Mouse (Mus musculus) stomach, embryonic 14.5 days (tissue): Measurements from ENCODE around the gene Ubqln3. TPM values are rescaled to one million over a fixed set of nuclear protein-coding genes. Genes with fewer than 3 reads are reported as not detected.

Experiments
- ATAC-seq: fragments of 200-750 bp; cut with Nextera tagmentation; 2 replicates; pipeline ENCODE4 v1.8.0; 2017; ENCODE audit warnings: low read depth, moderate TSS enrichment; ENCODE audit not compliant: insufficient number of reproducible peaks, insufficient read depth, low FRiP score
- H3K27ac ChIP-seq: fragments of 300-500 bp; sonication (generic); 2 replicates; pipeline ENCODE4 v1.5.1; 2014; ENCODE audit warnings: mild to moderate bottlenecking, low read length, moderate library complexity, mixed read lengths
- H3K27me3 ChIP-seq: fragments of 300-500 bp; sonication (generic); 2 replicates; pipeline ENCODE4 v1.6.1; 2014; ENCODE audit warnings: low read length, control low read depth, mixed read lengths; ENCODE audit not compliant: control insufficient read depth, insufficient read depth
- H3K36me3 ChIP-seq: fragments of 300-500 bp; sonication (generic); 2 replicates; pipeline ENCODE4 v1.6.1; 2014; ENCODE audit warnings: mild to moderate bottlenecking, control low read depth, low read length, moderate library complexity, mixed read lengths; ENCODE audit not compliant: control insufficient read depth, insufficient read depth
- H3K4me1 ChIP-seq: fragments of 300-500 bp; sonication (generic); 2 replicates; pipeline ENCODE4 v1.6.1; 2014; ENCODE audit warnings: low read length, control low read depth, mixed read lengths; ENCODE audit not compliant: control insufficient read depth, insufficient read depth
- H3K4me2 ChIP-seq: fragments of 300-500 bp; sonication (generic); replicated peaks from 2 replicates; pipeline ENCODE4 v1.6.1; 2014; ENCODE audit warnings: low read depth, low read length, control low read depth
- H3K4me3 ChIP-seq: fragments of 300-500 bp; sonication (generic); 2 replicates; pipeline ENCODE4 v1.5.1; 2014; ENCODE audit warnings: low read depth, low read length, control low read depth
- H3K9ac ChIP-seq: fragments of 300-500 bp; sonication (generic); replicated peaks from 2 replicates; pipeline ENCODE4 v1.6.1; 2014; ENCODE audit warnings: low read depth, mild to moderate bottlenecking, control low read depth, low read length, moderate library complexity, mixed read lengths
- H3K9me3 ChIP-seq: fragments of 300-500 bp; sonication (generic); 2 replicates; pipeline ENCODE4 v1.6.1; 2016; ENCODE audit warnings: low read depth, low read length, control low read depth; ENCODE audit not compliant: control insufficient read depth
- WGBS: fragments of 180-500 bp; shearing (Covaris S2); extraction: QIAGEN DNeasy Blood & Tissue Kit; methylation state at CpG from one replicate; pipeline ENCODE4 v1.1.7; 2014; 5-methylcytosine and 5-hydroxymethylcytosine counted together
- polyA plus RNA-seq: library from polyadenylated mRNA; unstranded; fragments of >200 nt; fragmentation: Nextera tagmentation; extraction: Ambion mirVana; gene quantifications from 2 replicates; pipeline ENCODE4 v1.2.1, GENCODE M21; 2014

Gene Ubqln3
- polyA plus RNA-seq, 1 experiment from 2014 or later: not detected

DNA sequence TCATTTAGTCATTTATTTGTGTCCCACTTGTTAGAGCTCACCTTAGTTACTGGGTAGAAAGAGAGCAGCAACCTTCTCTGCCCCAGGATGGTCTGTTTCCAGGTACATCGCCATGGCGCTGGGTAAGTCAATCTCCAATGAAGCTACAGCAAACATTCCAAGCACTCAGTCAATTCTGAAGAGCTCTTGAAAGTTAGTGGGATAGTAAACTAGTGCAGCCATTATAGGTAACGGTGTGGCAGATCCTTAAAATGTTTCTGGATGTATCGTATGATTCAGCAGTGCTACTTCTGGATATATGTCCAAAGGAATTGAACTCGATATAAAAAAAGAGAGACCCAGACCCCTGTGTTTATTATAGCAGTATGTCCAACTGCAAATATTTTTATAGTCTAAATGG lies 5.8 kb downstream of the Ubqln3 start, which contains the start of gene Olfr643:
Olfr643 (minus strand) TSS at position 101 of the 400 bp plus-strand sequence.
- 79% methylated on average over 5 of the region's 5 CpGs for whole genome bisulfite sequencing

GRCm38 (mm10) chr7:104129726-104130125 lies 13.4 kb downstream of the Ubqln3 start, which contains the start of gene Ubqln5:
Gene Ubqln5 (minus strand): TSS chr7:104129826.
- no peaks in the 10 kb centered on the region for H3K27me3 ChIP-seq
- no peaks in the 10 kb centered on the region for H3K36me3 ChIP-seq
- 94% methylated on average over 5 of the region's 5 CpGs for WGBS
- no peaks in the 10 kb centered on the region for H3K4me1 ChIP-seq
- ATAC-seq: no peak
- no peak within 1 kb of the TSS for H3K4me2 ChIP-seq
- H3K9me3 ChIP-seq: no peaks in the 10 kb centered on the region
- H3K4me3 ChIP-seq: no peak within 1 kb of the TSS
- H3K27ac ChIP-seq: no peak within 1 kb of the TSS
- H3K9ac ChIP-seq: no peak within 1 kb of the TSS

More for the DNA sequence above, 5.8 kb downstream of the Ubqln3 start, which contains the start of gene Olfr643:
- no peaks in the 10 kb centered on the region for H3K27me3 ChIP-seq
- no peaks in the 10 kb centered on the region for H3K4me1 ChIP-seq
- H3K27ac ChIP-seq: no peak within 1 kb of the TSS
- H3K9me3 ChIP-seq: no peaks in the 10 kb centered on the region
- no peaks in the 10 kb centered on the region for H3K36me3 ChIP-seq
- no peak within 1 kb of the TSS for H3K9ac ChIP-seq
- no peak within 1 kb of the TSS for H3K4me2 ChIP-seq
- no peak for ATAC-seq
- H3K4me3 ChIP-seq: no peak within 1 kb of the TSS

- ATAC-seq: no peak
- no peak within 1 kb of the TSS for H3K4me3 ChIP-seq
- H3K9me3 ChIP-seq: no peaks in the 10 kb centered on the region
- H3K4me1 ChIP-seq: no peaks in the 10 kb centered on the region
- H3K27ac ChIP-seq: no peak within 1 kb of the TSS
- no peaks in the 10 kb centered on the region for H3K36me3 ChIP-seq
- no peak within 1 kb of the TSS for H3K9ac ChIP-seq
- no peaks in the 10 kb centered on the region for H3K27me3 ChIP-seq
- no peak within 1 kb of the TSS for H3K4me2 ChIP-seq
These were observed 38.4 kb downstream of the Ubqln3 start, which contains the start of gene Olfr646 for GRCm38 (mm10) chr7:104104757-104104972. Gene Olfr646 (plus strand): TSS chr7:104104873.

- Histone ChIP-seq H3K4me1 (no peaks in the 10 kb centered on the region), H3K27ac (no peak overlapping the region), H3K36me3 (no peaks in the 10 kb centered on the region), H3K9ac (no peak overlapping the region), H3K9me3 (no peaks in the 10 kb centered on the region), H3K4me2 (no peak overlapping the region), H3K4me3 (no peak overlapping the region), H3K27me3 (no peaks in the 10 kb centered on the region)
- no peak for ATAC-seq
- 63% methylated on average over 4 of the region's 4 CpGs for WGBS
These were observed 38.9 kb downstream of the Ubqln3 start for GRCm38 (mm10) chr7:104103913-104104756.

Other genes with a start within 250 kb of the Ubqln3 start
- gene Olfr64, start 248.8 kb downstream of the Ubqln3 start, polyA plus RNA-seq: not detected in 2 replicates
- not detected in 2 replicates for gene Olfr65, start 239.8 kb downstream of the Ubqln3 start, polyA plus RNA-seq
- not detected in 2 replicates for gene Olfr631, start 214.5 kb downstream of the Ubqln3 start, polyA plus RNA-seq
- not detected in 2 replicates for gene Olfr632, start 208.9 kb downstream of the Ubqln3 start, polyA plus RNA-seq
- gene Olfr633, start 198.8 kb downstream of the Ubqln3 start, polyA plus RNA-seq: not detected in 2 replicates
- not detected in 2 replicates for gene Olfr635, start 172.1 kb downstream of the Ubqln3 start, polyA plus RNA-seq
- gene Olfr638, start 144.5 kb downstream of the Ubqln3 start, polyA plus RNA-seq: not detected in 2 replicates
- gene Olfr639, start 126.0 kb downstream of the Ubqln3 start, polyA plus RNA-seq: 0.03 TPM in 1 of 2 replicates, not detected in the other
- gene Olfr640, start 117.7 kb downstream of the Ubqln3 start, polyA plus RNA-seq: not detected in 2 replicates
- gene Olfr641, start 107.8 kb downstream of the Ubqln3 start, polyA plus RNA-seq: not detected in 2 replicates
- not detected in 2 replicates for gene Olfr642, start 90.6 kb downstream of the Ubqln3 start, polyA plus RNA-seq
- gene 4930516K23Rik, start 81.8 kb downstream of the Ubqln3 start, polyA plus RNA-seq: not detected in 2 replicates
- gene Olfr644, start 71.4 kb downstream of the Ubqln3 start, polyA plus RNA-seq: not detected in 2 replicates
- not detected in 2 replicates for gene Olfr645, start 57.8 kb downstream of the Ubqln3 start, polyA plus RNA-seq
- gene Olfr646, start 38.4 kb downstream of the Ubqln3 start, polyA plus RNA-seq: not detected in 2 replicates
- gene Ubqln5, start 13.5 kb downstream of the Ubqln3 start, polyA plus RNA-seq: not detected in 2 replicates
- not detected in 2 replicates for gene Olfr643, start 5.9 kb downstream of the Ubqln3 start, polyA plus RNA-seq
- not detected in 2 replicates for gene Ubqlnl, start 7.3 kb upstream of the Ubqln3 start, polyA plus RNA-seq
- not detected in 2 replicates for gene Olfm5, start 21.6 kb upstream of the Ubqln3 start, polyA plus RNA-seq
- 0.25 and 0.34 TPM in 2 replicates for gene Olfr648, start 40.1 kb upstream of the Ubqln3 start, polyA plus RNA-seq
- not detected in 2 replicates for gene Olfr649, start 52.7 kb upstream of the Ubqln3 start, polyA plus RNA-seq
- gene Trim6, start 75.5 kb upstream of the Ubqln3 start, polyA plus RNA-seq: 1.3 and 1.4 TPM in 2 replicates
- gene Trim34a, start 101.2 kb upstream of the Ubqln3 start, polyA plus RNA-seq: 1.8 and 1.9 TPM in 2 replicates
- 0.31 and 0.36 TPM in 2 replicates for gene Trim5, start 144.8 kb upstream of the Ubqln3 start, polyA plus RNA-seq
- gene Trim12a, start 172.2 kb upstream of the Ubqln3 start, polyA plus RNA-seq: 6.2 and 7.1 TPM in 2 replicates
- not detected in 2 replicates for gene Trim34b, start 186.2 kb upstream of the Ubqln3 start, polyA plus RNA-seq
- 2.6 and 3.1 TPM in 2 replicates for gene Trim12c, start 210.1 kb upstream of the Ubqln3 start, polyA plus RNA-seq
- 0.11 and 0.22 TPM in 2 replicates for gene Trim30b, start 226.6 kb upstream of the Ubqln3 start, polyA plus RNA-seq